Mouse (Mus musculus) forebrain, embryonic 11.5 days (tissue): ENCODE measurements around the gene Srsf10. TPM values are rescaled to one million over a fixed set of nuclear protein-coding genes. Genes with fewer than 3 reads are reported as not detected.

Experiments
- ATAC-seq: fragments of 200-750 bp; cut with Nextera tagmentation; replicated peaks from 2 replicates; pipeline ENCODE4 v1.8.0; 2017; ENCODE audit warnings: moderate TSS enrichment; ENCODE audit not compliant: low FRiP score
- DNase-seq: peaks from one replicate; pipeline ENCODE4 v3.0.0-alpha.2; 2017; ENCODE audit warnings: low spot score
- H3K27ac ChIP-seq: fragments of 300-500 bp; sonication (generic); 2 replicates; pipeline ENCODE4 v1.5.1; 2014; ENCODE audit warnings: low read depth, low read length
- H3K27me3 ChIP-seq: fragments of 300-500 bp; sonication (generic); 2 replicates; pipeline ENCODE4 v1.6.1; 2014; ENCODE audit warnings: mild to moderate bottlenecking, low read length, mixed read lengths; ENCODE audit not compliant: control insufficient read depth, insufficient read depth
- H3K36me3 ChIP-seq: fragments of 300-500 bp; sonication (generic); 2 replicates; pipeline ENCODE4 v1.6.1; 2014; ENCODE audit warnings: mild to moderate bottlenecking, low read length, moderate library complexity, mixed read lengths; ENCODE audit not compliant: control insufficient read depth, insufficient read depth
- H3K4me1 ChIP-seq: fragments of 300-500 bp; sonication (generic); replicated peaks from 2 replicates; pipeline ENCODE4 v1.6.1; 2014; ENCODE audit warnings: low read length, mixed read lengths; ENCODE audit not compliant: control insufficient read depth, insufficient read depth
- H3K4me2 ChIP-seq: fragments of 300-500 bp; sonication (generic); 2 replicates; pipeline ENCODE4 v1.6.1; 2014; ENCODE audit warnings: low read depth, mild to moderate bottlenecking, low read length, moderate library complexity, mixed read lengths; ENCODE audit not compliant: severe bottlenecking
- H3K4me3 ChIP-seq: fragments of 300-500 bp; sonication (generic); 2 replicates; pipeline ENCODE4 v1.5.1; 2014; ENCODE audit warnings: low read depth, low read length
- H3K9ac ChIP-seq: fragments of 300-500 bp; sonication (generic); 2 replicates; pipeline ENCODE4 v1.6.1; 2014; ENCODE audit warnings: low read length
- H3K9me3 ChIP-seq: fragments of 300-500 bp; sonication (generic); 2 replicates; pipeline ENCODE4 v1.6.1; 2016; ENCODE audit warnings: low read length, mixed read lengths; ENCODE audit not compliant: control insufficient read depth
- WGBS: fragments of 180-500 bp; shearing (Covaris S2); extraction: QIAGEN DNeasy Blood & Tissue Kit; methylation state at CpG from one replicate; pipeline ENCODE4 v1.1.7; 2014; 5-methylcytosine and 5-hydroxymethylcytosine counted together
- polyA plus RNA-seq: library from polyadenylated mRNA; unstranded; fragments of >200 nt; fragmentation: Nextera tagmentation; extraction: Ambion mirVana; gene quantifications from 2 replicates; pipeline ENCODE4 v1.2.1, GENCODE M21; 2014

Gene Srsf10
- polyA plus RNA-seq, 1 experiment from 2014 or later: 452 TPM

DNA sequence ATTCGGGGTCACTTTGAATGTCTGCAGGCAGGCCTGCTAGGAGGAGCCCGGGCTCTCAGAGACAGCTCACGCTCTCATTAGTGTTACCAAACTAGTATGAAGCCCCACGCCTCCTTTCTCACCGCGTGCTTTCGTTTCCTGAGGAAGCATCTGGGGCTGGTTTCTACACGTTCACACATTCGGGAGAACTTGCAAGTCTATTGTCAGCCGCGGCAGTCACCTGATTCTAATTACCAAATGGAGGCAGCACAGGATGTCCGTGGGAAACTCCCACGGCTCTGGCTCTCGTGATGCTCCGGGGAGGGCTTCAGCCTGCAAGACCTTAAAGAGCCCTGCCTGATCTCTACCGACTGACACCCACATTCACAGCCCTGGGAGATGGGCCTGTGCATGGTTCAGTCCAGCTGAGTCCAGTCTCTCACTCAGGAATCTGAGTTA is 21.1 kb downstream of the Srsf10 start:
- Histone ChIP-seq H3K36me3 (no peaks in the 10 kb centered on the region; the same call in 1 of the 2 replicates), H3K9me3 (no peaks in the 10 kb centered on the region), H3K4me3 (peak overlapping the region; percentile 8; the same call in 1 of the 2 replicates), H3K4me1 (peaks cover 29% of the 10 kb centered on the region), H3K27ac (peak overlapping the region; percentile 48; the same call in 1 of the 2 replicates), H3K27me3 (no peaks in the 10 kb centered on the region), H3K4me2 (peak overlapping the region; percentile 43), H3K9ac (peak overlapping the region; percentile 43)
- ATAC-seq: no peak
- DNase-seq: peak; percentile 73
- WGBS: 4% methylated on average over 16 of the region's 16 CpGs

DNA sequence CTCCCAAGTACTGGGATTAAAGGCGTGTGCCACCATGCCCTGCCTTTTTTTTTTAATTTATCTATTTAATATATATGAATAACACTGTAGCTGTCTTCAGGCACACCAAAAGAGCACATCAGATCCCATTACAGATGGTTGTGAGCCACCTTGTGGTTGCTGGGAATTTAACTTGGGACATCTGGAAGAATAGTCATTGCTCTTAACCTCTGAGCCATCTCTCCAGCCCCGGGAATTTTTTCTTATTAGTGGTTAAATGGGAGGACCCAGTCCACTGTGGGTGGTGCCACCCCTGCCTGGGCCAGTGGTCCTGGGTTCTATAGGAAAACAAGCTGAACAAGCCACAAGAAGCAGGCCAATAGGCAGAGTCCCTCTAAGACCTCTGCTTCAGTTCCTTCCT is 22.2 kb downstream of the Srsf10 start:
- H3K36me3 ChIP-seq: no peaks in the 10 kb centered on the region
- no peak overlapping the region for H3K9ac ChIP-seq
- H3K9me3 ChIP-seq: no peaks in the 10 kb centered on the region
- DNase-seq (no peak), ATAC-seq (no peak)
- H3K4me1 ChIP-seq: peaks cover 25% of the 10 kb centered on the region
- H3K4me3 ChIP-seq: no peak overlapping the region
- WGBS: 71% methylated on average over 2 of the region's 2 CpGs
- H3K27me3 ChIP-seq: no peaks in the 10 kb centered on the region
- no peak overlapping the region for H3K4me2 ChIP-seq
- no peak overlapping the region for H3K27ac ChIP-seq

DNA sequence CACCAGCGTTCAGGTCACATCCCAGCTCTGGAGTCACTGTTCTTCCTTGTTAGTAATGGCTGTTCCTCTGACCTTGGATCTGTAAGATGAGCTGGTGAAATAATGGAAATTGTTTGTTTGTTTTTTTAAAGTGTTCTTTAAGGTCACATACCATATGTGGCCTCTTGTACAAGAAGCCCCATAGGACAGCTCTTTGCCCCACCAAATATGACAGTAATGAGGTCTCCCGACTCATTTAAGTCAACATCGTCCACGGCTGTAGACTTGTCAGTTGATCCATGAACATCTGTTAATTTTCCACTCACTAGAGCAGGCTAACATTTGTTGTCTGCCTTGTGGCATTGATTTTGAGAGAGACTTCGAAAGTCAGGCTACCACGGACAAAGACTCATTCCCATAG is 23.5 kb downstream of the Srsf10 start:
- Histone ChIP-seq H3K9me3 (no peaks in the 10 kb centered on the region), H3K4me3 (no peak overlapping the region), H3K27me3 (no peaks in the 10 kb centered on the region), H3K27ac (no peak overlapping the region), H3K9ac (no peak overlapping the region), H3K4me2 (no peak overlapping the region), H3K36me3 (no peaks in the 10 kb centered on the region), H3K4me1 (peaks cover 25% of the 10 kb centered on the region)
- DNase-seq: no peak
- no peak for ATAC-seq
- WGBS: 78% methylated on average over 6 of the region's 6 CpGs

GRCm38 (mm10) chr4:135880018-135880417 is 24.5 kb downstream of the Srsf10 start:
- DNase-seq (no peak), ATAC-seq (no peak)
- Histone ChIP-seq H3K27ac (no peak overlapping the region), H3K27me3 (no peaks in the 10 kb centered on the region), H3K9ac (no peak overlapping the region), H3K36me3 (no peaks in the 10 kb centered on the region), H3K4me1 (peaks cover 18% of the 10 kb centered on the region), H3K4me3 (no peak overlapping the region), H3K4me2 (no peak overlapping the region), H3K9me3 (no peaks in the 10 kb centered on the region)
- 90% methylated on average over 6 of the region's 6 CpGs for WGBS

- ATAC-seq: no peak
- no peaks in the 10 kb centered on the region for H3K9me3 ChIP-seq
- H3K4me1 ChIP-seq: peaks cover 14% of the 10 kb centered on the region
- no peak overlapping the region for H3K4me2 ChIP-seq
- H3K27me3 ChIP-seq: no peaks in the 10 kb centered on the region
- 79% methylated on average over 10 of the region's 10 CpGs for WGBS
- no peaks in the 10 kb centered on the region for H3K36me3 ChIP-seq
- DNase-seq: no peak
- H3K27ac ChIP-seq: no peak overlapping the region
- H3K4me3 ChIP-seq: no peak overlapping the region
- H3K9ac ChIP-seq: no peak overlapping the region
These were observed 25.0 kb downstream of the Srsf10 start for GRCm38 (mm10) chr4:135880576-135880975.

DNA sequence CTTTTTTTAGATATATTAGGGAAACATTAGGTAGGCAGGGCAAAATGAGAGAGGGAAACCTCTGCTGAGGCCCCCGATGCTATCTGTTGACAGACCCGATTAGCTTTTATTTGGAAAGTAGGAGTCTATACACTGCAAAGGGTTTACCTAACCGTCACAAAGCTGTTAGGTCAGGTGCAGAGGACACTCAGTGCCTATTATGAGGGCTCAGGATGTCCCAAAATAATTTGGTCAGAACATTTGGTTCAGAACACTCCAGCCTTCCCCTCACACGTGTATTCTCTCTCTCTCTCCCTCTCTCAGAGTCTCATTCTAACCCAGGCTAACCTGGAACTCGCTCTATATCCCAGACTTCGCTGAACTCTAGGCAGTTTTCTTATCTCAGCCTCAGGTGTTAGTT is 26.5 kb downstream of the Srsf10 start:
- Histone ChIP-seq H3K36me3 (no peaks in the 10 kb centered on the region), H3K9me3 (no peaks in the 10 kb centered on the region), H3K4me3 (no peak overlapping the region), H3K9ac (no peak overlapping the region), H3K27me3 (no peaks in the 10 kb centered on the region), H3K27ac (no peak overlapping the region), H3K4me2 (no peak overlapping the region), H3K4me1 (peaks cover under 1% of the 10 kb centered on the region; the same call in 1 of the 2 replicates)
- WGBS: 82% methylated on average over 6 of the region's 6 CpGs
- ATAC-seq (no peak), DNase-seq (no peak)

DNA sequence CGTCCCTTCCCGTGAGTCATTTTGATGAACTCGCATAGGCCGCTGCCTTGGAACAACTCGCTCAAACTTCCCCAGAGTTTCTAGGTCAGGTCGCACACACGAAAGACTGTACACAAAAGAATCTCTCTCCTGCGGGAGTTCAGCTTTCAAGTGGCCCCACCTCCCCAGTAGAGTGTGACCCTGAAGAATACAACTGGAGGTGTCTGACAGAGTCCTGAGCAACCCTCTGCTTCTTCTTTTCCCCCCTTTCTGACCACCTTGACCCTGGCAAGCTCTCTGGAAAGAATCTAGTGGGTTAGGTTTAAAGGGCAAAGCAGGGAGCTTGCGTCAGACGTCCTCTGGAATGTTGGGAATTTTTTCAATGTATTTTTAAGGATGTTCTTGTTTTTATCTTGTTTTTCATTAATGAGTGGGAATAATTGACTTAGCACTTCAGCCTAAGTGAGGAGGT is 27.9 kb downstream of the Srsf10 start:
- DNase-seq (no peak), ATAC-seq (no peak)
- WGBS: 47% methylated on average over 10 of the region's 10 CpGs
- Histone ChIP-seq H3K27me3 (no peaks in the 10 kb centered on the region), H3K36me3 (no peaks in the 10 kb centered on the region), H3K4me1 (no peaks in the 10 kb centered on the region), H3K4me2 (no peak overlapping the region), H3K27ac (no peak overlapping the region), H3K9me3 (no peaks in the 10 kb centered on the region), H3K4me3 (no peak overlapping the region), H3K9ac (no peak overlapping the region)

DNA sequence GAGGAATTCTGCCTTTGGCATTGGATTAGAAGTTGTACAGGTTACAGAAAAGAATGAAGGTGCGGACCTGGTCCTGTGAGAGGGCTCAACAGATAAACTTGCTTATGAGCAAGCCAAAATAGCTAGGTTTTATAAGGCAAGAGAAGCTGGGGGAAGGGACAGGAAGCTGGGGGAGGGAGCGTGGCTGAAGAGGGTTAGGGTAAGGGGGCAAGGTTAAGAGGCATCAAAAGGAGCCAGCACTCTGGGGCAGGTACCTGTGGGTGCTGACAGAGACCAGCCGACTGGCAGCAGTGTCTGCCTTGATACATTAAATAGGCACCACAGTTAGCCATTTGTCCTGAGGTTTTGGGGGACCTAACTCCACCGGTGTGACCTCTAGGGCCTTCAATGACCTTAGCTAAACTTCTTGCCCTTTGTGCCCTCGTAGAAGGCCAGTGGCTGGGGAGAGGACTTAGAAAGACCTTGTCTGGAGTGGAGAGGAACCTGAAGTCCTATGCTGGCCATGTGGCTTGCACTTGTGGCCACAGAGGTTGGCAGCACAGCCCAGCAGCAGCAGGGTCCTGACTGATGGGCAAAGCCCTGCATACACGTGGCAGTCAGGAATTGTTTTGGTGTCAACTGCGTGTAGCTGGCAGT is 28.5 kb downstream of the Srsf10 start:
- H3K4me2 ChIP-seq: no peak overlapping the region
- no peaks in the 10 kb centered on the region for H3K27me3 ChIP-seq
- H3K27ac ChIP-seq: no peak overlapping the region
- ATAC-seq (no peak), DNase-seq (no peak)
- H3K9ac ChIP-seq: no peak overlapping the region
- 58% methylated on average over 7 of the region's 7 CpGs for WGBS
- no peaks in the 10 kb centered on the region for H3K36me3 ChIP-seq
- H3K4me1 ChIP-seq: no peaks in the 10 kb centered on the region
- H3K9me3 ChIP-seq: no peaks in the 10 kb centered on the region
- no peak overlapping the region for H3K4me3 ChIP-seq

DNA sequence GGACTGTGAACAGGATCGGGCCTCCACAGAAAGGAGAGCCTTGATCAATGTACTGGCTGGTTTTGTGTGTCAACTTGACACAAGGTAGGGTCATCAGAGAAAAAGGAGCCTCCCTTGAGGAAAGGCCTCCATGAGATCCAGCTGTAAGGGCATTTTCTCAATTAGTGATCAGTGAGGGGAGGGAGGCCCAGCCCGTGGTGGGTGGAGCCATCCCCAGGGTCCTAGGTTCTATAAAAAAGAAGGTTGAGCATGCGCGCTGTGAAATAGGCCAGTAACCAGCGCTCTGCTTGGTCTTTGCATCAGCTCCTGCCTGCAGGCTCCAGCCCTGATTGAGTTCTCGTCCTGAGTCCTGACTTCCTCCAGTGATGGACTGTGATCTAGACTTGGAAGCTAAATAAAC is 29.0 kb downstream of the Srsf10 start:
- Histone ChIP-seq H3K4me3 (no peak overlapping the region), H3K4me1 (no peaks in the 10 kb centered on the region), H3K4me2 (no peak overlapping the region), H3K9ac (no peak overlapping the region), H3K27me3 (no peaks in the 10 kb centered on the region), H3K9me3 (no peaks in the 10 kb centered on the region), H3K36me3 (no peaks in the 10 kb centered on the region), H3K27ac (no peak overlapping the region)
- ATAC-seq: no peak
- WGBS: 46% methylated on average over 6 of the region's 6 CpGs
- DNase-seq: no peak
